Mouse (Mus musculus): ENCODE measurements at regions not wholly inside any gene's neighbourhood (a gene's known extent, or its start where the extent isn't known, plus 50 kb on each side); places are given as distances from the start of the nearest gene placed in this dataset.

DNA sequence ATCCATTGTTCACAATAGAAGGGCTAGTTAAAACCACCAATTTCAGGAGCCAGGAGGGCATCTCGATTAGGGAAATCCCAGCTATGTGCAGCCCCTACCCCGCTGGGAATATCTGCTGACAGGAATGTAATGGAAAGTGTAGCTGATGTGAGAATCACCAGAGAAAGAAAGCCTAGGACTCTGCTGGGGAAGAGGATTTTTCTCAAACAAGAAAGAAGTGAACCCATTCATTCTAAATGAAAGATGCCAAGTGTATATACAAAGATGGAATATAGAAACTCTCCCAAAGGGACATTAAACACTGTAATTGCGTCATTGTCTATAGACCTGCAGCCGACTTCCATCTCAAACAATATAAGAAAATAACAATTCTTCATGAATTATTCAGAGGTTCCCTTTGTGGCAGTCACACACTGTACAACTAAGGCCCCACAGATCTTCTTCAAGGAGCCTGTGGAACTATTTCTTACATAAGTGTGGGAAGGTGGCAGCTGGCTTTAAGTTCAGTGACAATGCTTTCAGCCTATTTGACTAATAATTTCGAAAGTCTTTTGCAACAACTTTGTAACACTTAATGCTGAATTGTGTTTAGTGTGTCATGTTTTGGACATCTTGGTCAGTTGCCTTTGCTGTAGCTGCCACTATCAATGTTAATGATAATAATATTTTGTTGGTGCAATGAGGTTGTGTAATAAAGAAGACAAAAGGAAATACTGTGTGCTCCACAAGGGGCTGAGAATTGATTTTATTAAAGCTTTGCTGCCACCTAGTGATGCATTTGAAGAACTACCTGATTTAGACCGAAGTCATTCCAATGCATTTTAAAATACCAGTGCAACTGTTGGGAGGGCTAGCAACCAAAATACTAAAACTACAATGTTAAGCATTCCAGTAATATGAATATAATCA, 285.4 kb upstream of the Rps6ka3 start:
- Histone ChIP-seq H3K27me3 (replicated peaks; ENCODE audit: insufficient read depth, low read length) (0 out of 2 replicates have a peak, but pooled peaks cover 5% of the 10 kb centered on the region), H3K9me3 (ENCODE audit: low read length) (no peaks in the 10 kb centered on the region), H3K9ac (replicated peaks; ENCODE audit: low read depth) (no peak overlapping the region), H3K4me2 (replicated peaks; ENCODE audit: low read depth, low read length) (no peak overlapping the region), H3K27ac (ENCODE audit: low read length) (no peak overlapping the region), H3K4me3 (ENCODE audit: low read depth, low read length) (no peak overlapping the region), H3K36me3 (ENCODE audit: insufficient read depth, low read length) (no peaks in the 10 kb centered on the region), H3K4me1 (ENCODE audit: insufficient read depth, low read depth, low read length) (no peaks in the 10 kb centered on the region)
- 35% methylated on average over 6 of the region's 6 CpGs for WGBS
- DNase-seq (ENCODE audit: low spot score) (peak; percentile 68), ATAC-seq (no peak)
- TF ChIP-seq CTCF (IDR thresholded peaks at IDR 0.05) (peak; percentile 65), EP300 (IDR thresholded peaks at IDR 0.05) (no peak)

- no peaks in the 10 kb centered on the region for H3K36me3 ChIP-seq (ENCODE audit: insufficient read depth, low read length)
- no peak overlapping the region for H3K27ac ChIP-seq (ENCODE audit: low read length)
- no peaks in the 10 kb centered on the region for H3K9me3 ChIP-seq (ENCODE audit: low read length)
- no peaks in the 10 kb centered on the region for H3K27me3 ChIP-seq (replicated peaks; ENCODE audit: insufficient read depth, low read length)
- peak; percentile 46 for TF ChIP-seq EP300 (IDR thresholded peaks at IDR 0.05)
- TF ChIP-seq CTCF (IDR thresholded peaks at IDR 0.05), result no peak
- no peak overlapping the region for H3K4me2 ChIP-seq (replicated peaks; ENCODE audit: low read depth, low read length)
- WGBS, result 41% methylated on average over 1 of the region's 1 CpGs
- no peak overlapping the region for H3K9ac ChIP-seq (replicated peaks; ENCODE audit: low read depth)
- no peaks in the 10 kb centered on the region for H3K4me1 ChIP-seq (ENCODE audit: insufficient read depth, low read depth, low read length)
- ATAC-seq, result peak; percentile 85
- no peak overlapping the region for H3K4me3 ChIP-seq (ENCODE audit: low read depth, low read length)
- peak; percentile 61 for DNase-seq (ENCODE audit: low spot score)
These were observed 278.2 kb upstream of the Rps6ka3 start for GRCm38 (mm10) chrX:158931864-158932263.

GRCm38 (mm10) chrX:158947191-158947590, 262.9 kb upstream of the Rps6ka3 start:
- H3K4me3 ChIP-seq (ENCODE audit: low read depth, low read length), result no peak overlapping the region
- ATAC-seq (no peak), DNase-seq (ENCODE audit: low spot score) (no peak)
- no peaks in the 10 kb centered on the region for H3K4me1 ChIP-seq (ENCODE audit: insufficient read depth, low read depth, low read length)
- H3K9ac ChIP-seq (replicated peaks; ENCODE audit: low read depth), result no peak overlapping the region
- no peaks in the 10 kb centered on the region for H3K27me3 ChIP-seq (replicated peaks; ENCODE audit: insufficient read depth, low read length)
- H3K9me3 ChIP-seq (ENCODE audit: low read length), result no peaks in the 10 kb centered on the region
- no peak overlapping the region for H3K27ac ChIP-seq (ENCODE audit: low read length)
- H3K36me3 ChIP-seq (ENCODE audit: insufficient read depth, low read length), result no peaks in the 10 kb centered on the region
- WGBS, result 55% methylated on average over 4 of the region's 4 CpGs
- no peak overlapping the region for H3K4me2 ChIP-seq (replicated peaks; ENCODE audit: low read depth, low read length)
- no peak for TF ChIP-seq CTCF (IDR thresholded peaks at IDR 0.05)
- no peak for TF ChIP-seq EP300 (IDR thresholded peaks at IDR 0.05)

GRCm38 (mm10) chrX:158971726-158972125, 238.4 kb upstream of the Rps6ka3 start:
- Histone ChIP-seq H3K4me2 (replicated peaks; ENCODE audit: low read depth, low read length) (no peak overlapping the region), H3K9me3 (ENCODE audit: low read length) (no peaks in the 10 kb centered on the region), H3K27me3 (replicated peaks; ENCODE audit: insufficient read depth, low read length) (no peaks in the 10 kb centered on the region), H3K4me3 (ENCODE audit: low read depth, low read length) (no peak overlapping the region), H3K4me1 (ENCODE audit: insufficient read depth, low read depth, low read length) (no peaks in the 10 kb centered on the region), H3K36me3 (ENCODE audit: insufficient read depth, low read length) (no peaks in the 10 kb centered on the region), H3K27ac (ENCODE audit: low read length) (no peak overlapping the region), H3K9ac (replicated peaks; ENCODE audit: low read depth) (no peak overlapping the region)
- peak; percentile 51 for DNase-seq (ENCODE audit: low spot score)
- 35% methylated on average over 5 of the region's 5 CpGs for WGBS
- TF ChIP-seq EP300 (IDR thresholded peaks at IDR 0.05) (no peak), CTCF (IDR thresholded peaks at IDR 0.05) (peak; percentile 54)
- ATAC-seq, result peak; percentile 77

GRCm38 (mm10) chrX:158976648-158977047, 233.5 kb upstream of the Rps6ka3 start:
- H3K27me3 ChIP-seq (replicated peaks; ENCODE audit: insufficient read depth, low read length), result no peaks in the 10 kb centered on the region
- DNase-seq (ENCODE audit: low spot score) (peak; percentile 24), ATAC-seq (no peak)
- no peak overlapping the region for H3K4me3 ChIP-seq (ENCODE audit: low read depth, low read length)
- H3K4me1 ChIP-seq (ENCODE audit: insufficient read depth, low read depth, low read length), result no peaks in the 10 kb centered on the region
- H3K36me3 ChIP-seq (ENCODE audit: insufficient read depth, low read length), result no peaks in the 10 kb centered on the region
- H3K9me3 ChIP-seq (ENCODE audit: low read length), result no peaks in the 10 kb centered on the region
- H3K9ac ChIP-seq (replicated peaks; ENCODE audit: low read depth), result no peak overlapping the region
- no peak overlapping the region for H3K4me2 ChIP-seq (replicated peaks; ENCODE audit: low read depth, low read length)
- 39% methylated on average over 4 of the region's 5 CpGs for WGBS
- no peak overlapping the region for H3K27ac ChIP-seq (ENCODE audit: low read length)
- no peak for TF ChIP-seq EP300 (IDR thresholded peaks at IDR 0.05)
- no peak for TF ChIP-seq CTCF (IDR thresholded peaks at IDR 0.05)

DNA sequence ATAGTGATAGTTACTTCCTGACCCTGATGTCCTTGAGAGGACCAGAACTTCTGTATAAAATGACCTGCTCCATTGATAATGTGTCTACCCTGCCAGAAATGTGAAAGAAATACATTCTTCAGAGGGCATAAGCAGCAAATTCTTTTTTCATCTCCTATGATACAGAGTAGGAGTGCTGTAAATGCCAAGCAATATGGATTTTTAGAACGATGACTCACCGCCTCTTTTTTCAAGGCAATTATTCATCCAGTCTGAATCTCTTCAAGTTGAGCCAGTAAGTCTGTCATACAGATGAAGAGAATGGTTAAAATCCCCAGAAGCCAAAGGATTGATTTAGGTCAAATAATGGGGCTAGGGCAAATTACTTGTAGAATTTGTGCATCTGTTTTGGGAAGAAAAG, 225.4 kb upstream of the Rps6ka3 start:
- Histone ChIP-seq H3K4me1 (ENCODE audit: insufficient read depth, low read depth, low read length) (no peaks in the 10 kb centered on the region), H3K27ac (ENCODE audit: low read length) (no peak overlapping the region), H3K9me3 (ENCODE audit: low read length) (no peaks in the 10 kb centered on the region), H3K36me3 (ENCODE audit: insufficient read depth, low read length) (no peaks in the 10 kb centered on the region), H3K9ac (replicated peaks; ENCODE audit: low read depth) (no peak overlapping the region), H3K4me3 (ENCODE audit: low read depth, low read length) (no peak overlapping the region), H3K27me3 (replicated peaks; ENCODE audit: insufficient read depth, low read length) (no peaks in the 10 kb centered on the region), H3K4me2 (replicated peaks; ENCODE audit: low read depth, low read length) (no peak overlapping the region)
- 89% methylated on average over 2 of the region's 2 CpGs for WGBS
- TF ChIP-seq CTCF (IDR thresholded peaks at IDR 0.05) (no peak), EP300 (IDR thresholded peaks at IDR 0.05) (no peak)
- DNase-seq (ENCODE audit: low spot score) (no peak), ATAC-seq (no peak)

Data from lung, postnatal 0 days (tissue).